Mouse (Mus musculus): ENCODE measurements around the gene Wrb.

Wrb gene

DNA sequence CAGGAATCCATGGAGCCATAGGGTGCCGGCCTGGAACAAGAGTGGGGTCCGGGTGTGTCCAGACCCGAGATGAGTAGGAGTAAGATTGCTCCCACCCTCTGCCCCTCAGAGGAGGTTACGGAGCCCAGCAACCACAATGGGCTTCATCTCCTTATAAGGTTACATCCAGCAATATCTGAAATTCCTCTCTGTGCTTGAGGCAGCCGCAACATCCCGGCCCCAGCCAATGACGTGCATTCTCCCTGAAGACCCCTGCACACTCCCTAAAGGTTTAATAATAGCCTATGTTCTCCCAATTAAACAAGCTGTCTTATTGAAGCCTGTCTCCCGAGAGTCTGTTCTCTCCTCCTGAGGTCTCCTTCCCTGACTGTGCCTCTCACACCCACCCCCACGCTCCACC lies 4.1 kb downstream of the Wrb start:
- Histone ChIP-seq H3K9me3 (ENCODE audit: low read length) (no peaks in the 10 kb centered on the region), H3K36me3 (ENCODE audit: insufficient read depth, low read length) (peaks cover 47% of the 10 kb centered on the region), H3K4me3 (replicated peaks; ENCODE audit: low read length) (peak overlapping the region; percentile 32), H3K27me3 (ENCODE audit: insufficient read depth, low read length) (no peaks in the 10 kb centered on the region), H3K4me1 (replicated peaks; ENCODE audit: low read depth, low read length) (peaks cover 85% of the 10 kb centered on the region)
- TF ChIP-seq NANOG (IDR thresholded peaks at IDR 0.05; ENCODE audit: borderline replicate concordance, low read length) (no peak), POU5F1 (IDR thresholded peaks at IDR 0.05; ENCODE audit: borderline replicate concordance, low read length) (no peak), CTCF (conservative IDR thresholded peaks at IDR 0.05; ENCODE audit: low read length) (no peak)

DNA sequence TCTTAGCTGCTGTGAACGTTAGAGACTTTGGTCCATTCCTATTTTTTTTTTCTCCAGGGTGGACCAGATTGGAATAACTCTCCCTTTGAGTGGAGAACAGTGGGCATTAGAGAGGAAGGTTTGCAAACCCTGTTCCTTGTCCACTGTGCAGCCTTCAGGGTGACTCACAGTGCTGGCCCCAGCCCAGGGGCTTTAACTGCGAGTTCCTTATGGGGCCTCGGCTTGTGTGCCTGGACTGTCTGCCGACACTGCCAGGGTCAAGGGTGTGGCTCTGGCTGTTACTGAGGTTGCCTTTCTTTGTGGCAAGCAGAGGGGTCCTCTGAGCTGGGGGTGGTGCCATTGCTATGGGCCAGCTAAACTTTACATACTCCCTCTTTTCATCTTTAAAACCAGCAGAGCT lies 5.8 kb downstream of the Wrb start:
- TF ChIP-seq CTCF (conservative IDR thresholded peaks at IDR 0.05; ENCODE audit: low read length) (no peak), POU5F1 (IDR thresholded peaks at IDR 0.05; ENCODE audit: borderline replicate concordance, low read length) (no peak), NANOG (IDR thresholded peaks at IDR 0.05; ENCODE audit: borderline replicate concordance, low read length) (no peak)
- H3K36me3 ChIP-seq (ENCODE audit: insufficient read depth, low read length): peaks cover 64% of the 10 kb centered on the region
- peaks cover 99% of the 10 kb centered on the region for H3K4me1 ChIP-seq (replicated peaks; ENCODE audit: low read depth, low read length)
- no peaks in the 10 kb centered on the region for H3K9me3 ChIP-seq (ENCODE audit: low read length)
- H3K27me3 ChIP-seq (ENCODE audit: insufficient read depth, low read length): no peaks in the 10 kb centered on the region
- H3K4me3 ChIP-seq (replicated peaks; ENCODE audit: low read length): no peak overlapping the region

DNA sequence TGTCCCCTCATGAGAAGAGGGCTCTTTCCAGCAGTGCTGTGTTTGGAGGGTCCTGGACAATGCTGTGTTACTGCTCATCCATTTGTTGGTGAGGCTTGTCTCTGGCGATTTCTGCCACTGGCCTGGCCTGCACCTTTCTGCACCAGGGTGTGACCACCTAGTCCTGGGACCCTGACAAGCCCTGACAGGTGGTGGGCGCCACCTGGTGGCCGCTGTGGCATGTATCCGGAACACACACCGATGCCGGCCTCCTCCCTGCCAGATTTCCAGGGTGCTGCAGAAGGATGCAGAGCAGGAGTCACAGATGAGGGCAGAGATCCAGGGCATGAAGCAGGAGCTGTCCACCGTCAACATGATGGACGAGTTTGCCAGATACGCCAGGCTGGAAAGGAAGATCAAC lies 6.3 kb downstream of the Wrb start:
- no peak overlapping the region for H3K4me3 ChIP-seq (replicated peaks; ENCODE audit: low read length)
- H3K4me1 ChIP-seq (replicated peaks; ENCODE audit: low read depth, low read length): peaks cover 93% of the 10 kb centered on the region
- no peaks in the 10 kb centered on the region for H3K27me3 ChIP-seq (ENCODE audit: insufficient read depth, low read length)
- H3K36me3 ChIP-seq (ENCODE audit: insufficient read depth, low read length): peaks cover 66% of the 10 kb centered on the region
- no peak for TF ChIP-seq NANOG (IDR thresholded peaks at IDR 0.05; ENCODE audit: borderline replicate concordance, low read length)
- TF ChIP-seq CTCF (conservative IDR thresholded peaks at IDR 0.05; ENCODE audit: low read length): peak; percentile 75
- TF ChIP-seq POU5F1 (IDR thresholded peaks at IDR 0.05; ENCODE audit: borderline replicate concordance, low read length): no peak
- H3K9me3 ChIP-seq (ENCODE audit: low read length): no peaks in the 10 kb centered on the region

DNA sequence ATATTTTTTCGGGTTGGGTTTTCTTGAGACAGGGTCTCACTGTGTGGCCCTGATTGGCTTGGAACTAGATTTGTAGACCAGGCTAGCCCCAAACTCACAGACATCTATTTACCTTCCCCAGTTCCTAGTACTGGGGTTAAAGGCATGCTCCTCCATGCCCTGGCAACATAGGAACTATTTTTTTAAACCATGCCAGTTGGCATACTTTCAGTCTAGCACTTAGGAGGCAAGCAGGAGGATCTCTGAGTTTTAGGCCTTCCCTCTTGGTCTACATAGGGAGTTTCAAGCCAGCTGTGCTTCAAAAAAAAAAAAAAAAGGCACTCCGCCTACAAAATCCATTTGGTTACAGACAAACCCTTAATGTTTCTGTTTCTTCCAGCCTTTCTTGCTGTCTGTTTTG lies 9.3 kb downstream of the Wrb start:
- Histone ChIP-seq H3K36me3 (ENCODE audit: insufficient read depth, low read length) (peaks cover 61% of the 10 kb centered on the region), H3K4me1 (replicated peaks; ENCODE audit: low read depth, low read length) (peaks cover 86% of the 10 kb centered on the region), H3K9me3 (ENCODE audit: low read length) (no peaks in the 10 kb centered on the region), H3K4me3 (replicated peaks; ENCODE audit: low read length) (no peak overlapping the region), H3K27me3 (ENCODE audit: insufficient read depth, low read length) (0 out of 2 replicates have a peak, but pooled peaks cover under 1% of the 10 kb centered on the region)
- TF ChIP-seq POU5F1 (IDR thresholded peaks at IDR 0.05; ENCODE audit: borderline replicate concordance, low read length) (no peak), CTCF (conservative IDR thresholded peaks at IDR 0.05; ENCODE audit: low read length) (no peak), NANOG (IDR thresholded peaks at IDR 0.05; ENCODE audit: borderline replicate concordance, low read length) (no peak)

DNA sequence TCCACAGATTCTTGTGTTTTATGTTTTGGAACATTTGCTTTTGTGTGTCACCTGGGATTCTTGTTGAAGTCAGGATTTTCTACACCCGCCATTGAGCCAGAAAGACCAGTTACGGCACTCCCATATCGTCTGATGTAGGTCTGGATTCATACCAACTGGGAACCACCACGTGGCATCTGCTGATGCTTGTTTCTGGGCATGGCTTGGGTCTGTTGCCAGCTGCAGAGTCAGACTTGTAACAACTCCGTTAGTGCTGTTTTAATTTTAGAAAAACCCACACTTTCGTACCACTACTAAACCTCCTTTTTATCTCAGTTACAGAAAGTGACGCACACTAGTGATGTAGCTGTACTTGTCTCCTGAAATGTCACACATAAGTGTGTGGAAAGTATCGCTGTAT lies 10.8 kb downstream of the Wrb start:
- Histone ChIP-seq H3K9me3 (ENCODE audit: low read length) (no peaks in the 10 kb centered on the region), H3K36me3 (ENCODE audit: insufficient read depth, low read length) (peaks cover 61% of the 10 kb centered on the region), H3K4me1 (replicated peaks; ENCODE audit: low read depth, low read length) (peaks cover 85% of the 10 kb centered on the region), H3K27me3 (ENCODE audit: insufficient read depth, low read length) (peaks cover 8% of the 10 kb centered on the region; the same call in 1 of the 2 replicates), H3K4me3 (replicated peaks; ENCODE audit: low read length) (no peak overlapping the region)
- TF ChIP-seq NANOG (IDR thresholded peaks at IDR 0.05; ENCODE audit: borderline replicate concordance, low read length) (no peak), CTCF (conservative IDR thresholded peaks at IDR 0.05; ENCODE audit: low read length) (no peak), POU5F1 (IDR thresholded peaks at IDR 0.05; ENCODE audit: borderline replicate concordance, low read length) (no peak)

DNA sequence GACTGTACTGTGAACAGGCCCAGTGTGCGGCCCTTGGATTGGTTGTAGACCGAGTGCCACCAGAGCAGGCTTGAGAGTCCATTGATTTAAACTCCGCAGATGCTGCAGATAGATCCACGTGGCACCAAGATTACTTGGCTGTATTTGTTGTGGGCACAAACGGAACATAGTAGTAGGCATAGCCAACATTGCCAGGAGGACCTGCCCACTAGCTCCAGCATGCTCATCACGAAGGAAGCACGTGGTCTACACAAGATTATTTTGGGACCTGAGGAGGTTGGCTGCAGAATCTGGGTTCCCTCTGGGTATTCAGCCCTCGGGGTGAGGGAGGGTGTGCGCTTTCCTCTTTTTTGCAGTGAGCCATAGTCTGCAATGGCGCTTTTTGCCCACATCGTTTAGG lies 12.0 kb downstream of the Wrb start:
- TF ChIP-seq CTCF (conservative IDR thresholded peaks at IDR 0.05; ENCODE audit: low read length): no peak
- TF ChIP-seq POU5F1 (IDR thresholded peaks at IDR 0.05; ENCODE audit: borderline replicate concordance, low read length): no peak
- no peak for TF ChIP-seq NANOG (IDR thresholded peaks at IDR 0.05; ENCODE audit: borderline replicate concordance, low read length)
- Histone ChIP-seq H3K9me3 (ENCODE audit: low read length) (no peaks in the 10 kb centered on the region), H3K4me3 (replicated peaks; ENCODE audit: low read length) (no peak overlapping the region), H3K36me3 (ENCODE audit: insufficient read depth, low read length) (peaks cover 63% of the 10 kb centered on the region), H3K4me1 (replicated peaks; ENCODE audit: low read depth, low read length) (peaks cover 77% of the 10 kb centered on the region), H3K27me3 (ENCODE audit: insufficient read depth, low read length) (peaks cover 8% of the 10 kb centered on the region; the same call in 1 of the 2 replicates)

DNA sequence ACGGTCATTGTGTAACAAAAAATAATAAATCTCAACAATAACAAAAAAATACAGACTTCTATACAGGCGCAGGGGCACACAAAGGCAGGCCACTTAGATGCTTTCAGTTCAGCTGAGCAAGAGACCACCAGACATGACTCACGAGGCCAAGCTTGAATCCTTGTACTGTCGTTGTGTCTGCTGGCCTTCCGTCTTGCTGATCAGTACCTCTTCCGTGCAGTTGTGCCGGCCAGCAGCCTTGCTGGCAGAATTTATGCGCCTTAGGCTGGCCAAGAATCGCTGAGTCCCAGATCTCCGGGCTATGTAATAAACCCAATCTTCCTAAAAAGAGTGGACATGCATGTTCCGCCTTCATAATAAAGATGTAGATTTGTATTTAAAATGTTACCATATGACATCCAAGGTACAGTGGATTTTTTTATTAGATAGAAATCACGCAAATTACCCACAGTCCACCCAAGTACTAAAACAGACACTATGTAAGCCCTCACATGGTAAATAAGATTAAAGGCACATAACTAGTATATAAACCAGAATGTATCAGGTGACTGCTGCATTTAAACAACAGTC lies 13.4 kb downstream of the Wrb start:
- Histone ChIP-seq H3K27me3 (ENCODE audit: insufficient read depth, low read length) (peaks cover 8% of the 10 kb centered on the region; the same call in 1 of the 2 replicates), H3K4me3 (replicated peaks; ENCODE audit: low read length) (peak overlapping the region; percentile 84), H3K9me3 (ENCODE audit: low read length) (no peaks in the 10 kb centered on the region), H3K36me3 (ENCODE audit: insufficient read depth, low read length) (peaks cover 49% of the 10 kb centered on the region), H3K4me1 (replicated peaks; ENCODE audit: low read depth, low read length) (peaks cover 77% of the 10 kb centered on the region)
- TF ChIP-seq NANOG (IDR thresholded peaks at IDR 0.05; ENCODE audit: borderline replicate concordance, low read length): no peak
- TF ChIP-seq CTCF (conservative IDR thresholded peaks at IDR 0.05; ENCODE audit: low read length): no peak
- no peak for TF ChIP-seq POU5F1 (IDR thresholded peaks at IDR 0.05; ENCODE audit: borderline replicate concordance, low read length)

DNA sequence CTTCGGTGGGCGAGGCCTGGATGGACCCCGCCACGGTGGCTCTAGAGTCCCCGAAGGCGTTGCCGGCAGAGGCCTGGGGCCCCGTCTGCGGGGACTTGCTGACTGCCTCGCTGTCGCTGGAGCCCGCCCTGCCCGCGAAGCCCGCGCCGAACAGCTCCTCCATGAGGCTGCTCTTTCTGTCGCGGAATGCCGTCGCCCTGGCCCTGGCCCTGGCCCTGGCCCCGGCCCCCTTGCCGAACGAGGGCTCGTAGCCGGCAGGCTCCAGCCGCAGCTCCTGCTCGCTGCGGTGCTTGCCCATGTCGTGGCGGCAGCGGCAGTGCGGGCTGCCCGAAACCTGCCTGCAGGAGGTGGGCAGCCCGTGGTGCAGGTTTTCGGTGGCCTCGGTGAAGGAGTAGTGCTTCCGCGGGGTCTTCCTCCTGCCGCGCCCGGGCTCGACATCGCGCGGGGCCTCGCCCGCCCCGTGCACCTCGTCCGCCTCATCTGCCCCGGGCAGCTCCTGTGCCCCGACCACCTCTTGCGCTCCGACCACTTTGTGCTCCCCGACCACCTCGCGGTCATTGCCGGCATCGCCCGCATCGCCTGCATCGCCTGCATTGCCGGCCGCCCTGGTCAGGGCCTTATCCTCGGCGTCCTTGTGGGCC lies 14.0 kb downstream of the Wrb start:
- Histone ChIP-seq H3K4me3 (replicated peaks; ENCODE audit: low read length) (peak overlapping the region; percentile 84), H3K4me1 (replicated peaks; ENCODE audit: low read depth, low read length) (peaks cover 73% of the 10 kb centered on the region), H3K36me3 (ENCODE audit: insufficient read depth, low read length) (peaks cover 43% of the 10 kb centered on the region), H3K9me3 (ENCODE audit: low read length) (no peaks in the 10 kb centered on the region), H3K27me3 (ENCODE audit: insufficient read depth, low read length) (peaks cover 8% of the 10 kb centered on the region; the same call in 1 of the 2 replicates)
- TF ChIP-seq CTCF (conservative IDR thresholded peaks at IDR 0.05; ENCODE audit: low read length) (no peak), POU5F1 (IDR thresholded peaks at IDR 0.05; ENCODE audit: borderline replicate concordance, low read length) (no peak), NANOG (IDR thresholded peaks at IDR 0.05; ENCODE audit: borderline replicate concordance, low read length) (no peak)

All from E14TG2a.4 (cell line).